Mouse (Mus musculus) heart, embryonic 10.5 days (tissue): Measurements from ENCODE around the gene Sema6c. TPM values are rescaled to one million over a fixed set of nuclear protein-coding genes. Genes with fewer than 3 reads are reported as not detected.
"Not testable (repeated sequence)": the region's sequence is repeated elsewhere in the genome, so short reads cannot be mapped to it uniquely, and the experiment has no call there.

ENCODE experiments used
- DNase-seq: peaks from one replicate; pipeline ENCODE4 v3.0.0-alpha.2; 2017; ENCODE audit warnings: low spot score
- H3K27ac ChIP-seq: fragments of 300-500 bp; sonication (generic); 2 replicates; pipeline ENCODE4 v1.5.1; 2016; ENCODE audit warnings: mild to moderate bottlenecking
- H3K27me3 ChIP-seq: fragments of 300-500 bp; sonication (generic); 2 replicates; pipeline ENCODE4 v1.6.1; 2016; ENCODE audit warnings: mild to moderate bottlenecking; ENCODE audit not compliant: poor library complexity, insufficient read depth, severe bottlenecking
- H3K36me3 ChIP-seq: fragments of 300-500 bp; sonication (generic); 2 replicates; pipeline ENCODE4 v1.6.1; 2016; ENCODE audit warnings: mild to moderate bottlenecking, moderate library complexity
- H3K4me1 ChIP-seq: fragments of 300-500 bp; sonication (generic); 2 replicates; pipeline ENCODE4 v1.6.1; 2016; ENCODE audit warnings: mild to moderate bottlenecking
- H3K4me3 ChIP-seq: fragments of 300-500 bp; sonication (generic); 2 replicates; pipeline ENCODE4 v1.5.1; 2016; ENCODE audit warnings: mild to moderate bottlenecking, moderate library complexity
- H3K9me3 ChIP-seq: fragments of 300-500 bp; sonication (generic); 2 replicates; pipeline ENCODE4 v1.6.1; 2016; ENCODE audit warnings: mild to moderate bottlenecking, moderate library complexity
- WGBS: fragments of 180-500 bp; shearing (Covaris S2); methylation state at CpG from one replicate; pipeline ENCODE4 v1.1.7; 2016; 5-methylcytosine and 5-hydroxymethylcytosine counted together
- polyA plus RNA-seq: library from polyadenylated mRNA; unstranded; fragments of >200 nt; fragmentation: Nextera tagmentation; extraction: Ambion mirVana; gene quantifications from 2 replicates; pipeline ENCODE4 v1.2.1, GENCODE M21; 2016

Sema6c gene
- polyA plus RNA-seq, 1 experiment from 2014 or later = 4.1 TPM

GRCm38 (mm10) chr3:95134133-95134532 lies 26.1 kb upstream of the Sema6c start:
- peak overlapping the region; percentile 71 for H3K4me3 ChIP-seq
- H3K36me3 ChIP-seq = peaks cover 33% of the 10 kb centered on the region
- WGBS = no CpG with 5 or more reads among the region's 12 CpGs
- peaks cover 20% of the 10 kb centered on the region for H3K4me1 ChIP-seq
- not testable (repeated sequence) for H3K27ac ChIP-seq, DNase-seq, H3K9me3 ChIP-seq, H3K27me3 ChIP-seq

- WGBS = 21% methylated on average over 6 of the region's 6 CpGs
- peaks cover 27% of the 10 kb centered on the region for H3K4me1 ChIP-seq
- no peak for DNase-seq
- no peaks in the 10 kb centered on the region for H3K27me3 ChIP-seq
- peak overlapping the region; percentile 52 for H3K4me3 ChIP-seq
- H3K27ac ChIP-seq = peak overlapping the region; percentile 36; the same call in 1 of the 2 replicates
- H3K36me3 ChIP-seq = peaks cover 32% of the 10 kb centered on the region
- no peaks in the 10 kb centered on the region for H3K9me3 ChIP-seq
These were observed 25.2 kb upstream of the Sema6c start for GRCm38 (mm10) chr3:95135023-95135422.

DNA sequence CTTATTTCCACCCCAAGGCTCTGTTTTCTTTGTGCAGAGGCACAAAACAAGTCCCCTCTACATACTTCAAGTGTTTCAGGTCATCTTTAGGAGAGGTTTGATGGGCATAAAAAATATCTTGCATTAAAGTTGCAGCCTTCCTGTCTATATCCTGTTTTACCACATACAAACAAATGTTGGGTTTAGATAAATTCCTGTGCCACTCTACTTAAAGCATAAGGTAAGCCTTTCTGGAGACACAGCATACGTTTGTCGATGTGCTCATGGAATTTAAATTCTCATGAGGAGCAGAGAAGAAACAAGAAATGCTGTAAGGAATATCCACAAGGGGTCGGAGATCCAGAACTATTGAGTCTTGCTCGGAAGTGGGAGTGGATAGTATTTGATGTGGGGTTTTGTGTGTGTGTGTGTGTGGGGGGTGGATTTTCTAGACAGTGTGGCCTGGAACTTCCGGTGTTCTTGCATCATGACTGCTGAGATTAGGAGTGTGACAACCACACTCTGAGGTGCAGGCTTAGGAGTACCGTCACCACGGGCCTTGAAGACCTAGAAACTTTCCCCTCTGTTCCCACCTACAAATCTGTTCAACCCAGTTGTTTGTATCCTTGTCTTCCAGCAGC lies 24.7 kb upstream of the Sema6c start:
- Histone ChIP-seq H3K36me3 (peaks cover 33% of the 10 kb centered on the region), H3K27me3 (no peaks in the 10 kb centered on the region), H3K4me3 (peak overlapping the region; percentile 52), H3K27ac (peak overlapping the region; percentile 36; the same call in 1 of the 2 replicates), H3K9me3 (no peaks in the 10 kb centered on the region), H3K4me1 (peaks cover 30% of the 10 kb centered on the region)
- DNase-seq = no peak
- WGBS = 86% methylated on average over 7 of the region's 7 CpGs

DNA sequence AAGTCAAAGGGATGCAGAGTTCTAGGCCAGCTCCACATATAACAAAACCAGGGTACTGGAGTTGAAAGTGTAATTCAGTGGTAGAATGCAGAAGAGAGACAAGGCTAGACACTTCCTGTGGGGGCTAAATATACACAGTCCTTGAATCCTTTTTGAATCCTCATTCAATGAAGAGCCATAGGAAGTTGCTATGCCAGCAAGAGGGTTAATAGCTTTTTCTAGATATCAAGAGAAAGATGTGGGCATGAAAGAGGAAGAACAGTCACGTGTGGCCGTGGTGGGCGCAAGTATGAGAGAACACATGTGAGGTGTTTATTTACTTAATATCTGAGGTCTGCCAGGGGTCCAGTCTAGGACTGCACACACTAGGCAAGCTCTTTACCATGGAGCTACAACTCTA lies 23.9 kb upstream of the Sema6c start:
- WGBS = 89% methylated on average over 3 of the region's 3 CpGs
- Histone ChIP-seq H3K36me3 (peaks cover 30% of the 10 kb centered on the region), H3K27me3 (no peaks in the 10 kb centered on the region), H3K4me3 (no peak overlapping the region), H3K4me1 (peaks cover 30% of the 10 kb centered on the region), H3K27ac (no peak overlapping the region), H3K9me3 (no peaks in the 10 kb centered on the region)
- DNase-seq = no peak

DNA sequence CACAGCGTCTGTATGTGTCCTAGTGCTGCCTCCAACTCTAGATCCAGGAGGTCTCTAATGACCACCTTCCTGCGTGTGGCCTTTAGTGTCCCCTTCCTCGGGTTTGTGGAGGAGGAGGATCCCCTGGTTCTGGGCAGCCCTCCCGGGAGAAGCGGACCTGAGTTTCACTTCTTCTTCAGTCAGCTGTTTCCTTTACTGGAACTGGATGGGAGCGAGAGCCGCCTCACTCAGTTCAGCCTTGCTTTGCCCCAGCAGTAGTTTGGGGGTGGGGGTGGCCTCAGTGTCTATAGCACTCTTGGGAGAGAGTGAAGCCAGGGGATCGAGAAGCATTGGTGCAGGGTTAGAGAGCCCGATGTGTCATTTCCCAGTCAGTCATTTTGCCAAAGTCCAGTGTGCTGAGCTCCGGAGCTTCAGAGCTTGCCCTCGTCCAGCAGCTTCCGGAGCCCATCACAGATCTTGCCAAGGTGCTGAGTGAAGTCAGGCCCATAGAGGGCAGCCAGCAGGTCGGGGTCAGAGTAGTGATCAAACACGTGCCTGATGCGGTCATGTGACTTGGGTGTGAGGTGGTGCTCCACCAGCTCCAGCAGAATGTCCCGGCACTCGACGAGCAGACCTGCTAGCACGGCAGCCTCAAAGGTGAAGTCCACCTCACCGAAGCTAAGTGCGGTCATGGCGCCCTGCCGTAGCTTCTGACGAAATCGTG lies 20.5 kb upstream of the Sema6c start:
- Histone ChIP-seq H3K36me3 (peaks cover 16% of the 10 kb centered on the region), H3K27ac (0 out of 2 replicates have a peak overlapping the region, but pooled peaks have one; percentile 7), H3K27me3 (no peaks in the 10 kb centered on the region), H3K4me1 (peaks cover 25% of the 10 kb centered on the region), H3K9me3 (no peaks in the 10 kb centered on the region), H3K4me3 (peak overlapping the region; percentile 25; the same call in 1 of the 2 replicates)
- 51% methylated on average over 25 of the region's 25 CpGs for WGBS
- no peak for DNase-seq

DNA sequence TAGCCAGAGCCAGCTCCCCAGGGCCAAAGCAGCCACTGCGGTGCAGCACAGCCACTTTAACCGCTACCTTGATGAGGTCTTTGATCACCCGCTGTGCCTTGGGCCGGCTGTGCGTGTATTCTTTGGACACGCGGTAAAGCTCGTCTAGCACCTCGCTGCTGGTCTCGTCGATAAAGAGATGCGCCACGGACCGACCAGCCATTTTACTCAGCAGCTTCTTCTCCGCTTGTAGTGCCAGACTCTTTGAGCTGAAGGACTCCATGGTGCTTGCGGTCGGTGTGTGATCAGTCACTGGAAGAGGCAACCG lies 20.0 kb upstream of the Sema6c start:
- Histone ChIP-seq H3K4me3 (peak overlapping the region; percentile 25; the same call in 1 of the 2 replicates), H3K27ac (0 out of 2 replicates have a peak overlapping the region, but pooled peaks have one; percentile 7), H3K36me3 (peaks cover 16% of the 10 kb centered on the region), H3K9me3 (no peaks in the 10 kb centered on the region), H3K27me3 (no peaks in the 10 kb centered on the region), H3K4me1 (peaks cover 20% of the 10 kb centered on the region)
- 40% methylated on average over 18 of the region's 18 CpGs for WGBS
- no peak for DNase-seq

DNA sequence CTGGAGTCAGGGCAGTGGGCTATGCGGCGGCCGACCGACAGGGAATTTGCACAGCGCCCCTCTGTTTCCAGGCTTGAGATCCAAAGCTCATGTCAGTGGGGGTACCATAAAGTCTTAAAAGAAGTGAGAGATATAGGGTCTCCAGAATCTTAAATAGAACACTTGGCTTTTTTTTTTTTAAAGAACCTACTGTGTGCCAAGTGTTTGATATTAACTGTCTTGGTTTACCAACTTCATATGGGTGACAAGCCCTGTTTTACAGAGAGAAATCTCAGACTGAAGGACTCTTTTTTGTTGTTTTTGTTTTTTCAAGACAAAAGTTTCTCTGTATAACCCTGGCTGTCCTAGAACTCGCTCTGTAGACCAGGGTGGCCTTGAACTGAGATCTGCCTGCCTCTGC lies 19.5 kb upstream of the Sema6c start:
- no peak overlapping the region for H3K27ac ChIP-seq
- H3K4me1 ChIP-seq = peaks cover 14% of the 10 kb centered on the region
- H3K27me3 ChIP-seq = no peaks in the 10 kb centered on the region
- no peak for DNase-seq
- peaks cover 16% of the 10 kb centered on the region for H3K36me3 ChIP-seq
- H3K9me3 ChIP-seq = no peaks in the 10 kb centered on the region
- H3K4me3 ChIP-seq = no peak overlapping the region
- WGBS = 87% methylated on average over 6 of the region's 6 CpGs

DNA sequence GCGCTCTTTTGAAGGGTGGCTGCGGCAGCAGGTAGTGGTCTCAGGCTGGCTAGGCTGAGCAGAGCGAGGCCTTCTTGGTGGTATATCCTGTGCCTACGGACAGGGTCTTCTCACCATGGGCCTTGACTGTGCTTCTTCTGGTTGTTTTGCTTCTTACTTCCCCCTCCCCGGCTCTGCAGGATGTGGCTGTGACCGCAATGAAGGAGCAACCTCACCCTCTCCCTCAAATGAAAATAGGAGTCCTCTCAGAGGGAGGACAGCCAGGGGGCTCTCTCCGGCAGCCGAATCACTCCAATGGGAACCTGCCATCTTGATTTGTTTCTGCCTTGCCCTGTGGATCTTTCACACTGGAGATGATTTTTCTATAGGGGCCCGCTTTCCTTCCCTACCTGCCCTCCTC lies 18.8 kb upstream of the Sema6c start:
- no peak overlapping the region for H3K27ac ChIP-seq
- H3K36me3 ChIP-seq = peaks cover 16% of the 10 kb centered on the region
- DNase-seq = no peak
- no peaks in the 10 kb centered on the region for H3K9me3 ChIP-seq
- H3K4me3 ChIP-seq = no peak overlapping the region
- peaks cover 10% of the 10 kb centered on the region for H3K4me1 ChIP-seq
- 89% methylated on average over 9 of the region's 9 CpGs for WGBS
- no peaks in the 10 kb centered on the region for H3K27me3 ChIP-seq

DNA sequence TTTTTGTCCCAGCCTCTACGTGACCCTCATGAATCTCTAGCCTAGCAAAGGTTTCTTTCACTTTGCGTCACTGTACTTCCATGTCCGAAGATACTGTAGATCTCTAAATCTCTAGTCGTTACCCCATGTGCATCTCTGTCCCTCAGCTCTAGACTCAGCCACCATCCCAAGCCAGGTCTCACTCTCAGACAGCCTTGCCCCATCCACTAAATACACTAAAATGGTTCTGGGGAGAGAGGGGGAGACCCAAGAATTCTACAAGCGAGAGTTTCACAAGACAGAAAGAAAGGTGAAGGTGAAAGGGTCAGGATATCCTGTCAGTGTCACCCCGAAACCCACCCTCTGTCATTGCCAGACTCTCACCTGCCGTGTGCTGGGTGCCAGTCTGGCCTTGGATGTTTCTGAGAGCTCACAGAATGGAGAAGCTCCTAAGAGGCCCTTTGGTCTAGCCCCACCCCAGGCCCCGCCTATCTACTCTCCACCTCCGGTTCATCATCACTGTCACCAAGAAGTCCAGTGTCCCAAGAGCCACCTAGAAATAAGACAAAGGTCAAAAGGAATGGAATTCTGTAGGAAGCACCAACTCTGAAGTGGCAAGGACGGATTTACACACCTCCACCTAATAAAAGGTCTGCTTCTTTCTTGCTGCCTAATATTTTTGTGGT lies 18.2 kb upstream of the Sema6c start, which contains the start of gene Tnfaip8l2:
Gene Tnfaip8l2 (minus strand): TSS at position 409 of the 665 bp plus-strand sequence.
- Histone ChIP-seq H3K4me3 (no peak within 1 kb of the TSS), H3K27me3 (no peaks in the 10 kb centered on the region), H3K4me1 (peaks cover 10% of the 10 kb centered on the region), H3K9me3 (no peaks in the 10 kb centered on the region), H3K27ac (no peak within 1 kb of the TSS), H3K36me3 (peaks cover 16% of the 10 kb centered on the region)
- DNase-seq = no peak
- 80% methylated on average over 10 of the region's 10 CpGs for WGBS

DNA sequence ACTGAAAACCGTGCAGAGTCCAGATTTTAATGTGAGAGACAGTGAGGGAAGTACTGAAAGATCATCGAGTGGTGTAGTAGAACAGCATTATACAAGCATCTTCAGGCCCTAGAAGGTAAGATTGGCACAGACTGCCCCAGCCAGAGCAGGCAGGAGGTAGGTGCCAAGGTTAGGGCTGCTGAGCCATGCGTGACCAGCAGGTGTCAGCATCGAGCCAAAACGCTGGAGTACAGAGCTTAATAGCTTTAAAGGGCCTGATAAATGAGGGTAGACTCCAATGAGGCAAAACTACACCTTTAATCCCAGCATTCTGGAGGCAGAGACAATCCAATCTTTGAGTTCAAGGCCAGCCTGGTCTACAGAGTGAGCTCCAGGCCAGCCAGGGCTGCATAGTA lies 17.6 kb upstream of the Sema6c start:
- Histone ChIP-seq H3K9me3 (no peaks in the 10 kb centered on the region), H3K27ac (no peak overlapping the region), H3K4me3 (no peak overlapping the region), H3K27me3 (no peaks in the 10 kb centered on the region), H3K36me3 (peaks cover 16% of the 10 kb centered on the region), H3K4me1 (peaks cover 10% of the 10 kb centered on the region)
- DNase-seq = no peak
- WGBS = 10% methylated on average over 5 of the region's 5 CpGs

DNA sequence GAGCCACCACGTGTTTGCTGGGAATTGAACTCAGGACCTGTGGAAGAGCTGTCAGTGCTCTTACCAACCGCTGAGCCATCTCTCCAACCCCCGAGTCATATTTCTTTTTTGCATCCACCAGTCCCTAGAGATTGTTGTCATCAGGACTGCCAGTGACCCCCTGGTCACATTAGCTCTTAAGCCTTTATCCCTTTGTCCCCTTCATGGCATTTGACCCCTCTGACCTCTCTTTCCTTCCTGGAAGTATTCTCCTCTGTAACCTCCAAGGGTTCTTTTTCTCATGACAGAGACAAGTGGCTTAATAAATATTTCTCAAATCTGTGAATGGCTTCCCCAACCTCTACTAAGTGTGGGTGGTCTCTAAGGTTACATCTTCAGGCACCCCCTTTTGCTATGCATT lies 12.3 kb upstream of the Sema6c start:
- Histone ChIP-seq H3K27me3 (no peaks in the 10 kb centered on the region), H3K9me3 (no peaks in the 10 kb centered on the region), H3K36me3 (no peaks in the 10 kb centered on the region), H3K27ac (no peak overlapping the region), H3K4me1 (no peaks in the 10 kb centered on the region), H3K4me3 (no peak overlapping the region)
- no peak for DNase-seq
- WGBS = 62% methylated on average over 3 of the region's 3 CpGs

GRCm38 (mm10) chr3:95153874-95154273 lies 6.4 kb upstream of the Sema6c start:
- Histone ChIP-seq H3K4me3 (no peak overlapping the region), H3K27ac (no peak overlapping the region), H3K27me3 (no peaks in the 10 kb centered on the region), H3K9me3 (no peaks in the 10 kb centered on the region), H3K4me1 (no peaks in the 10 kb centered on the region), H3K36me3 (no peaks in the 10 kb centered on the region)
- WGBS = 49% methylated on average over 4 of the region's 4 CpGs
- no peak for DNase-seq

DNA sequence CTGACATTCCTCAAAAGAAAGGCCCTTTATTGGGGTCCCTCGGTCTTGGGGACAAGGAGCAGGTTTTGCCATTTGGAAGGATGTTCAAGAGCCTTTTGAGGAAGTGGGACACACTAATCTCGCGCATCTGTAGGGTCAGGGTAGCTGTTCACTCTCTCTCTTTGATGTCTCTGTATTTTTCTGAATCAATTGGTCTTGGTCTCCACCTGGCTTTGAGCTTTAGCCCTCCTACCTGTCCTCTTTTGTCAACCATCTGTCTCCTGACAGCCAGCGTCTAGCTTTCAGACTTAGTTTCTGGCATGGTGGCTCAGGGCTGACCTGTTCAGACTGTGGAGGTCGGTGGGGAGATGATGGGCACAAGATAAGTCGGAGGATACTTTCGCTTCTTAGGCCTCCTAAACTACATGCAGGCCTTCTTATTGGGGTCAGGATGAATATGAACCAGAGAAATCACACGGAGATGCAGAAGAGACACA lies 708 bp upstream of the Sema6c start:
- no peaks in the 10 kb centered on the region for H3K9me3 ChIP-seq
- WGBS = 11% methylated on average over 8 of the region's 8 CpGs
- H3K36me3 ChIP-seq = 0 out of 2 replicates have a peak, but pooled peaks cover 4% of the 10 kb centered on the region
- no peak for DNase-seq
- peaks cover 19% of the 10 kb centered on the region for H3K27me3 ChIP-seq
- peak overlapping the region; percentile 77; the same call in 1 of the 2 replicates for H3K27ac ChIP-seq
- peak overlapping the region; percentile 87 for H3K4me3 ChIP-seq
- peaks cover 42% of the 10 kb centered on the region for H3K4me1 ChIP-seq
